Comparison of ENCODE assay signal across 11 mouse cellular contexts in genomic region chr9:24760461-24760860, GRCm38 (mm10). TPM values are rescaled to one million over a fixed set of nuclear protein-coding genes. Genes with fewer than 3 reads are reported as not detected.
DNase-seq lines count a peak whose midpoint lies in the region; ATAC-seq and TF ChIP-seq lines count a peak whose summit lies in the region.
"Had no signal": no experiment of that assay in that cellular context is flagged by ENCODE, and none has a peak within 500 bp of the region (broad histone marks: within the 10 kb centered on the region; RNA-seq: fewer than 3 reads in every experiment).

No protein-coding gene starts in this region.

- no peaks in the 10 kb centered on the region for H3K36me3 ChIP-seq in intestine, postnatal 0 days (ENCODE audit: control insufficient read depth, insufficient read depth)
- no peaks in the 10 kb centered on the region for H3K36me3 ChIP-seq in intestine, embryonic 16.5 days (ENCODE audit: control insufficient read depth, insufficient read depth, low read length)
- no peaks in the 10 kb centered on the region for H3K36me3 ChIP-seq in neural tube, embryonic 11.5 days (ENCODE audit: control insufficient read depth, insufficient read depth, low read length)
- H3K36me3 ChIP-seq in neural tube, embryonic 15.5 days, result no peaks in the 10 kb centered on the region
- H3K36me3 ChIP-seq: embryonic facial prominence, embryonic 13.5 days had no signal

- 39% methylated on average over 4 of the region's 4 CpGs for WGBS in intestine, postnatal 0 days
- 41% methylated on average over 4 of the region's 4 CpGs for WGBS in intestine, embryonic 16.5 days
- WGBS in neural tube, embryonic 11.5 days, result 24% methylated on average over 4 of the region's 4 CpGs
- 34% methylated on average over 4 of the region's 4 CpGs for WGBS in neural tube, embryonic 15.5 days

- peaks cover 5% of the 10 kb centered on the region; the same call in 1 of the 2 replicates for H3K27me3 ChIP-seq in intestine, postnatal 0 days (replicated peaks; ENCODE audit: control insufficient read depth, insufficient read depth, low read length)
- H3K27me3 ChIP-seq in intestine, embryonic 16.5 days (replicated peaks; ENCODE audit: control insufficient read depth, insufficient read depth, low read length), result peaks cover 6% of the 10 kb centered on the region; the same call in 1 of the 2 replicates
- H3K27me3 ChIP-seq in neural tube, embryonic 11.5 days (ENCODE audit: control insufficient read depth, insufficient read depth, low read length), result no peaks in the 10 kb centered on the region
- H3K27me3 ChIP-seq in neural tube, embryonic 15.5 days (replicated peaks), result peaks cover 15% of the 10 kb centered on the region

- no peak overlapping the region for H3K4me3 ChIP-seq in intestine, postnatal 0 days (ENCODE audit: low read depth, low read length)
- no peak overlapping the region for H3K4me3 ChIP-seq in intestine, embryonic 16.5 days (ENCODE audit: low read length)
- no peak overlapping the region for H3K4me3 ChIP-seq in neural tube, embryonic 11.5 days (ENCODE audit: low read depth, low read length)
- H3K4me3 ChIP-seq in neural tube, embryonic 15.5 days (replicated peaks), result no peak overlapping the region
- H3K4me3 ChIP-seq: embryonic facial prominence, embryonic 13.5 days had no signal

- H3K9me3 ChIP-seq in intestine, postnatal 0 days (ENCODE audit: control insufficient read depth), result no peaks in the 10 kb centered on the region
- H3K9me3 ChIP-seq in intestine, embryonic 16.5 days (ENCODE audit: control insufficient read depth, low read length), result no peaks in the 10 kb centered on the region
- H3K9me3 ChIP-seq in neural tube, embryonic 11.5 days (ENCODE audit: control insufficient read depth, low read length), result no peaks in the 10 kb centered on the region
- H3K9me3 ChIP-seq in neural tube, embryonic 15.5 days (replicated peaks), result no peaks in the 10 kb centered on the region
- H3K9me3 ChIP-seq: embryonic facial prominence, embryonic 13.5 days had no signal

- no peak overlapping the region for H3K9ac ChIP-seq in intestine, postnatal 0 days (ENCODE audit: low read depth, low read length)
- H3K9ac ChIP-seq in intestine, embryonic 16.5 days (ENCODE audit: low read depth, low read length), result no peak overlapping the region
- H3K9ac ChIP-seq in neural tube, embryonic 11.5 days (ENCODE audit: low read length), result no peak overlapping the region
- no peak overlapping the region for H3K9ac ChIP-seq in neural tube, embryonic 15.5 days (replicated peaks)
- H3K9ac ChIP-seq: embryonic facial prominence, embryonic 13.5 days had no signal

- H3K27ac ChIP-seq in intestine, postnatal 0 days (ENCODE audit: low read depth, low read length), result no peak overlapping the region
- H3K27ac ChIP-seq in intestine, embryonic 16.5 days (ENCODE audit: low read length), result no peak overlapping the region
- no peak overlapping the region for H3K27ac ChIP-seq in neural tube, embryonic 11.5 days (ENCODE audit: low read depth, low read length)
- H3K27ac ChIP-seq in neural tube, embryonic 15.5 days (replicated peaks), result no peak overlapping the region
- H3K27ac ChIP-seq: embryonic facial prominence, embryonic 13.5 days; macrophage had no signal

- DNase-seq in neural tube, embryonic 11.5 days (ENCODE audit: low spot score), result no peak
- peak; percentile 64 for DNase-seq in R1 (ENCODE audit: low read depth, low spot score)
- peak; percentile 41 for DNase-seq in retina, embryonic 14.5 days (ENCODE audit: low spot score)
- no peak for DNase-seq in c-Kit-positive CD71-positive TER-119-positive erythroid progenitor cells, embryonic 14.5 days (ENCODE audit: low spot score)
- DNase-seq: adrenal gland, adult 2 months; right cerebral cortex, adult 18-20 months had no signal

- peak; percentile 77 for TF ChIP-seq CTCF in intestine, postnatal 0 days (IDR thresholded peaks at IDR 0.05; ENCODE audit: low read depth)

- no peaks in the 10 kb centered on the region for H3K4me1 ChIP-seq in intestine, postnatal 0 days (replicated peaks; ENCODE audit: control insufficient read depth, insufficient read depth, low read length)
- H3K4me1 ChIP-seq in intestine, embryonic 16.5 days (ENCODE audit: control insufficient read depth, insufficient read depth, low read length), result no peaks in the 10 kb centered on the region
- H3K4me1 ChIP-seq in neural tube, embryonic 11.5 days (ENCODE audit: control insufficient read depth, insufficient read depth, low read length), result no peaks in the 10 kb centered on the region
- H3K4me1 ChIP-seq in neural tube, embryonic 15.5 days, result no peaks in the 10 kb centered on the region
- H3K4me1 ChIP-seq: embryonic facial prominence, embryonic 13.5 days had no signal

- no peak overlapping the region for H3K4me2 ChIP-seq in intestine, postnatal 0 days (replicated peaks; ENCODE audit: low read depth)
- H3K4me2 ChIP-seq in intestine, embryonic 16.5 days (ENCODE audit: low read depth, low read length), result no peak overlapping the region
- H3K4me2 ChIP-seq in neural tube, embryonic 11.5 days (ENCODE audit: low read depth), result no peak overlapping the region
- no peak overlapping the region for H3K4me2 ChIP-seq in neural tube, embryonic 15.5 days
- H3K4me2 ChIP-seq: embryonic facial prominence, embryonic 13.5 days had no signal

- ATAC-seq in intestine, postnatal 0 days, result no peak
- ATAC-seq in intestine, embryonic 16.5 days, result no peak
- peak; percentile 38 for ATAC-seq in neural tube, embryonic 11.5 days (ENCODE audit: insufficient read depth, low FRiP score, low TSS enrichment)
- ATAC-seq in neural tube, embryonic 15.5 days (ENCODE audit: low FRiP score), result no peak

RNA-seq across cellular contexts. Expression of gene Tbx20, which starts 13.6 kb away (rescaled TPM):
- polyA plus RNA-seq in intestine, postnatal 0 days (2015; fragmentation: Nextera tagmentation; extraction: Ambion mirVana), result not detected in 2 replicates
- 0.10 and 0.11 TPM in 2 replicates for polyA plus RNA-seq in intestine, embryonic 16.5 days (2015; fragmentation: Nextera tagmentation; extraction: Ambion mirVana)
- polyA plus RNA-seq in neural tube, embryonic 11.5 days (2014; fragmentation: Nextera tagmentation; extraction: Ambion mirVana), result 0.29 and 0.31 TPM in 2 replicates
- polyA plus RNA-seq in neural tube, embryonic 15.5 days (2015; fragmentation: Nextera tagmentation; extraction: Ambion mirVana), result 0.03 and 0.28 TPM in 2 replicates
- polyA plus RNA-seq: macrophage had no signal

Comparison
In these comparisons a context has a peak if more than half of its experiments do, and no peak if none do; other contexts are left out.
1. DNase-seq: peak in R1 (single experiment) and retina, embryonic 14.5 days (single experiment); none in neural tube, embryonic 11.5 days (single experiment) and c-Kit-positive CD71-positive TER-119-positive erythroid progenitor cells, embryonic 14.5 days (single experiment).